9 mouse cellular contexts compared by ENCODE assay signal in the genomic region with DNA sequence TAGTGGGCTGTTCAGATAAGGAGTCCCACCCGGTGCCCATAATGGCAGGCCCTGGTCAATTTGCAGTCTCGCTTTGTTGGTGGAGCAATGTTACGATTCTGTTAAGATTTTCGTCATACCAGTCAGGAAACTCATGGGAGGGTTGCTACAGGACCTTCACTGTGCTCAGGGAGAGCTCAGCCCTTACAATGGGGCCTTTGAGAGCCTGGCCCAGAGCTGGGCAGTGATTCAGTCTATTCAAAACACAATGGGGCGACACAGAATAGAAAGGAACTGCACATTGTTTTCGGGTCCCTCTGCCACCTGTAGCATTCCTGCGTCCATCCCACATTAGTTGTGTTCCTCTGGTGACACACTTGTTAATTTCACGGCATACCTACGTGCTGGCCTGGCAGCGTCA.
DNase-seq lines count a peak whose midpoint lies in the region; ATAC-seq and TF ChIP-seq lines count a peak whose summit lies in the region.
"Had no signal": no experiment of that assay in that cellular context is flagged by ENCODE, and none has a peak within 500 bp of the region (broad histone marks: within the 10 kb centered on the region; RNA-seq: fewer than 3 reads in every experiment).

No protein-coding gene starts in this region.

- TF ChIP-seq CTCF in cerebellum, adult 2 months (IDR thresholded peaks at IDR 0.05; ENCODE audit: borderline replicate concordance, insufficient read depth, low read depth, low read length): no peak

- H3K9me3 ChIP-seq in kidney, embryonic 15.5 days (replicated peaks): no peaks in the 10 kb centered on the region
- H3K9me3 ChIP-seq in limb, embryonic 13.5 days: no peaks in the 10 kb centered on the region
- H3K9me3 ChIP-seq: heart, embryonic 15.5 days had no signal

- H3K36me3 ChIP-seq in kidney, embryonic 15.5 days: no peaks in the 10 kb centered on the region
- no peaks in the 10 kb centered on the region for H3K36me3 ChIP-seq in limb, embryonic 13.5 days
- H3K36me3 ChIP-seq: heart, embryonic 15.5 days had no signal

- H3K4me2 ChIP-seq in kidney, embryonic 15.5 days: no peak overlapping the region
- 0 out of 2 replicates have a peak overlapping the region, but pooled peaks have one; percentile 0 for H3K4me2 ChIP-seq in limb, embryonic 13.5 days (replicated peaks)
- H3K4me2 ChIP-seq: heart, embryonic 15.5 days had no signal

- 55% methylated on average over 10 of the region's 10 CpGs for WGBS in cerebellum, adult 2 months
- WGBS in kidney, embryonic 15.5 days: 78% methylated on average over 10 of the region's 10 CpGs
- 66% methylated on average over 10 of the region's 10 CpGs for WGBS in limb, embryonic 13.5 days

- TF ChIP-seq POLR2A in cerebellum, adult 2 months (IDR thresholded peaks at IDR 0.05; ENCODE audit: borderline replicate concordance, insufficient read depth, low read length): no peak

- no peak for ATAC-seq in kidney, embryonic 15.5 days (replicated peaks; ENCODE audit: low FRiP score)
- ATAC-seq in limb, embryonic 13.5 days (ENCODE audit: low FRiP score, low read depth): no peak
- no peak for ATAC-seq in monocyte, adult 5-6 weeks (replicated peaks; ENCODE audit: insufficient number of reproducible peaks, low FRiP score, low TSS enrichment, poor library complexity, severe bottlenecking)

- H3K27me3 ChIP-seq in cerebellum, adult 2 months (ENCODE audit: control insufficient read depth, insufficient read depth, low read length): no peaks in the 10 kb centered on the region
- H3K27me3 ChIP-seq in kidney, embryonic 15.5 days: no peaks in the 10 kb centered on the region
- H3K27me3 ChIP-seq in limb, embryonic 13.5 days: no peaks in the 10 kb centered on the region
- H3K27me3 ChIP-seq: heart, embryonic 15.5 days had no signal

- H3K4me3 ChIP-seq in cerebellum, adult 2 months (replicated peaks; ENCODE audit: insufficient read depth, low read depth, low read length): no peak overlapping the region
- no peak overlapping the region for H3K4me3 ChIP-seq in kidney, embryonic 15.5 days (replicated peaks)
- H3K4me3 ChIP-seq in limb, embryonic 13.5 days: no peak overlapping the region
- H3K4me3 ChIP-seq: heart, embryonic 15.5 days had no signal

- H3K4me1 ChIP-seq in cerebellum, adult 2 months (ENCODE audit: control insufficient read depth, insufficient read depth, low read length): no peaks in the 10 kb centered on the region
- peaks cover 13% of the 10 kb centered on the region for H3K4me1 ChIP-seq in kidney, embryonic 15.5 days
- H3K4me1 ChIP-seq in limb, embryonic 13.5 days: peaks cover 19% of the 10 kb centered on the region; the same call in 1 of the 2 replicates

- intact Hi-C loops in left cerebral cortex, postnatal 4 days (cut with DNase I): no loop called here

- H3K27ac ChIP-seq in cerebellum, adult 2 months (ENCODE audit: insufficient read depth, low read length): peak overlapping the region; percentile 61; the same call in 1 of the 2 replicates
- peak overlapping the region; percentile 58 for H3K27ac ChIP-seq in kidney, embryonic 15.5 days
- H3K27ac ChIP-seq in limb, embryonic 13.5 days: peak overlapping the region; percentile 75; the same call in 1 of the 2 replicates
- H3K27ac ChIP-seq: heart, embryonic 15.5 days had no signal

- DNase-seq in cerebellum, adult 2 months: no peak
- no peak for DNase-seq in cerebellum, adult 9-10 months
- DNase-seq in kidney, postnatal 4 days: no peak
- DNase-seq in brain, adult 2 months (ENCODE audit: low read depth, low spot score): peak; percentile 78
- no peak for DNase-seq in left cerebral cortex, postnatal 4 days

- H3K9ac ChIP-seq in kidney, embryonic 15.5 days: no peak overlapping the region
- no peak overlapping the region for H3K9ac ChIP-seq in limb, embryonic 13.5 days
- H3K9ac ChIP-seq: heart, embryonic 15.5 days had no signal
